ENCODE assay signal across 8 mouse cellular contexts in genomic region chr3:94364154-94364526, GRCm38 (mm10). TPM values are rescaled to one million over a fixed set of nuclear protein-coding genes. Genes with fewer than 3 reads are reported as not detected.
DNase-seq lines count a peak whose midpoint lies in the region; ATAC-seq and TF ChIP-seq lines count a peak whose summit lies in the region.

No protein-coding gene starts in this region.

- peak overlapping the region; percentile 82 for H3K4me2 ChIP-seq in midbrain, embryonic 11.5 days

- H3K36me3 ChIP-seq in kidney, adult 2 months (ENCODE audit: control insufficient read depth, insufficient read depth, low read length), result no peaks in the 10 kb centered on the region
- H3K36me3 ChIP-seq in hindbrain, embryonic 10.5 days, result no peaks in the 10 kb centered on the region
- no peaks in the 10 kb centered on the region for H3K36me3 ChIP-seq in midbrain, embryonic 11.5 days (ENCODE audit: control insufficient read depth, insufficient read depth, low read length)

- H3K9me3 ChIP-seq in hindbrain, embryonic 10.5 days, result no peaks in the 10 kb centered on the region
- H3K9me3 ChIP-seq in midbrain, embryonic 11.5 days (ENCODE audit: control insufficient read depth, low read length), result peaks cover 3% of the 10 kb centered on the region; the same call in 1 of the 2 replicates

- peak overlapping the region; percentile 86 for H3K9ac ChIP-seq in midbrain, embryonic 11.5 days (ENCODE audit: low read length)

- H3K4me1 ChIP-seq in kidney, adult 2 months (ENCODE audit: control insufficient read depth, insufficient read depth, low read length), result no peaks in the 10 kb centered on the region; the same call in 1 of the 2 replicates
- no peaks in the 10 kb centered on the region for H3K4me1 ChIP-seq in brown adipose tissue, adult 24 weeks (ENCODE audit: control insufficient read depth, insufficient read depth, insufficient read length, low read length)
- H3K4me1 ChIP-seq in hindbrain, embryonic 10.5 days (replicated peaks), result peaks cover 23% of the 10 kb centered on the region
- peaks cover 3% of the 10 kb centered on the region for H3K4me1 ChIP-seq in midbrain, embryonic 11.5 days (ENCODE audit: control insufficient read depth, insufficient read depth, low read length)

- ATAC-seq in midbrain, embryonic 11.5 days (ENCODE audit: low FRiP score), result peak; percentile 72

- TF ChIP-seq POLR2A in kidney, adult 2 months (IDR thresholded peaks at IDR 0.05; ENCODE audit: low read depth, low read length), result no peak

- 14% methylated on average over 23 of the region's 23 CpGs for WGBS in kidney, adult 2 months
- WGBS in hindbrain, embryonic 10.5 days, result 6% methylated on average over 23 of the region's 23 CpGs
- 4% methylated on average over 17 of the region's 23 CpGs for WGBS in midbrain, embryonic 11.5 days

- no peak for TF ChIP-seq CTCF in kidney, adult 2 months (conservative IDR thresholded peaks at IDR 0.05; ENCODE audit: insufficient read depth, insufficient read length, low read depth, low read length)

- H3K4me3 ChIP-seq in kidney, adult 2 months (ENCODE audit: insufficient read depth, low read depth, low read length), result peak overlapping the region; percentile 69
- H3K4me3 ChIP-seq in brown adipose tissue, adult 24 weeks (ENCODE audit: insufficient read depth, low read depth, low read length), result peak overlapping the region; percentile 55
- H3K4me3 ChIP-seq in hindbrain, embryonic 10.5 days, result peak overlapping the region; percentile 65
- H3K4me3 ChIP-seq in midbrain, embryonic 11.5 days (ENCODE audit: low read depth, low read length), result peak overlapping the region; percentile 55

- H3K27me3 ChIP-seq in kidney, adult 2 months (replicated peaks; ENCODE audit: control insufficient read depth, insufficient read depth, low read length), result no peaks in the 10 kb centered on the region
- H3K27me3 ChIP-seq in hindbrain, embryonic 10.5 days (ENCODE audit: insufficient read depth, poor library complexity, severe bottlenecking), result peaks cover 56% of the 10 kb centered on the region
- H3K27me3 ChIP-seq in midbrain, embryonic 11.5 days (ENCODE audit: control insufficient read depth, insufficient read depth, low read length), result peaks cover 29% of the 10 kb centered on the region

- H3K27ac ChIP-seq in kidney, adult 2 months (ENCODE audit: insufficient read depth, low read depth, low read length), result no peak overlapping the region
- H3K27ac ChIP-seq in brown adipose tissue, adult 24 weeks (replicated peaks; ENCODE audit: low read depth, low read length), result no peak overlapping the region
- peak overlapping the region; percentile 87 for H3K27ac ChIP-seq in hindbrain, embryonic 10.5 days
- no peak overlapping the region for H3K27ac ChIP-seq in midbrain, embryonic 11.5 days (ENCODE audit: low read depth, low read length)

- DNase-seq in kidney, adult 2 months, result no peak
- no peak for DNase-seq in kidney, postnatal 36 days
- DNase-seq in hindbrain, embryonic 10.5 days (ENCODE audit: low spot score), result no peak
- peak; percentile 94 for DNase-seq in midbrain, embryonic 11.5 days (ENCODE audit: low spot score, missing footprints)
- DNase-seq in adrenal gland, postnatal 10 days, result no peak
- DNase-seq in right cerebral cortex, adult 18-20 months, result no peak
- no peak for DNase-seq in kidney, postnatal 14 days

RNA-seq across cellular contexts. Expression of gene C2cd4d, which starts 1.9 kb away (rescaled TPM):
- 0.86 and 1.5 TPM in 2 replicates for polyA plus RNA-seq in kidney, adult 2 months (2012; rRNA removed)
- polyA plus RNA-seq in brown adipose tissue, adult 24 weeks (2012; ENCODE audit: insufficient read depth, insufficient read length, missing spikeins), result 0.88 TPM in 1 of 2 replicates, not detected in the other
- 0.32 and 1.2 TPM in 2 replicates for polyA plus RNA-seq in hindbrain, embryonic 10.5 days (2016; fragmentation: Nextera tagmentation; extraction: Ambion mirVana)
- polyA plus RNA-seq in midbrain, embryonic 11.5 days (2014; fragmentation: Nextera tagmentation; extraction: Ambion mirVana), result 0.87 and 1.4 TPM in 2 replicates
- under 1 TPM in 1 of 2 experiments, not detected in 1; 0.73 TPM for total RNA-seq in adrenal gland, postnatal 10 days (2021)

RNA-seq across cellular contexts. Expression of gene Rorc, which starts 8.5 kb away (rescaled TPM):
- polyA plus RNA-seq in kidney, adult 2 months (2012; rRNA removed), result 21.8 and 24.4 TPM in 2 replicates
- 40.2 and 47.9 TPM in 2 replicates for polyA plus RNA-seq in brown adipose tissue, adult 24 weeks (2012; ENCODE audit: insufficient read depth, insufficient read length, missing spikeins)
- polyA plus RNA-seq in hindbrain, embryonic 10.5 days (2016; fragmentation: Nextera tagmentation; extraction: Ambion mirVana), result 0.13 and 0.30 TPM in 2 replicates
- 0.10 and 0.14 TPM in 2 replicates for polyA plus RNA-seq in midbrain, embryonic 11.5 days (2014; fragmentation: Nextera tagmentation; extraction: Ambion mirVana)
- total RNA-seq in adrenal gland, postnatal 10 days (2021), result 10 to 100 TPM; 28.0 to 35.6 TPM

RNA-seq across cellular contexts. Expression of gene Them5, which starts 22.2 kb away (rescaled TPM):
- 0.06 and 0.07 TPM in 2 replicates for polyA plus RNA-seq in kidney, adult 2 months (2012; rRNA removed)
- polyA plus RNA-seq in brown adipose tissue, adult 24 weeks (2012; ENCODE audit: insufficient read depth, insufficient read length, missing spikeins), result not detected in 2 replicates
- not detected in 2 replicates for polyA plus RNA-seq in hindbrain, embryonic 10.5 days (2016; fragmentation: Nextera tagmentation; extraction: Ambion mirVana)
- 0.11 TPM in 1 of 2 replicates, not detected in the other for polyA plus RNA-seq in midbrain, embryonic 11.5 days (2014; fragmentation: Nextera tagmentation; extraction: Ambion mirVana)
- not detected for total RNA-seq in adrenal gland, postnatal 10 days (2021)

RNA-seq across cellular contexts. Expression of gene Lingo4, which starts 34.2 kb away (rescaled TPM):
- polyA plus RNA-seq in kidney, adult 2 months (2012; rRNA removed), result 0.14 and 0.20 TPM in 2 replicates
- polyA plus RNA-seq in brown adipose tissue, adult 24 weeks (2012; ENCODE audit: insufficient read depth, insufficient read length, missing spikeins), result 0.28 and 0.71 TPM in 2 replicates
- polyA plus RNA-seq in hindbrain, embryonic 10.5 days (2016; fragmentation: Nextera tagmentation; extraction: Ambion mirVana), result 0.66 and 1.2 TPM in 2 replicates
- polyA plus RNA-seq in midbrain, embryonic 11.5 days (2014; fragmentation: Nextera tagmentation; extraction: Ambion mirVana), result 0.17 and 0.37 TPM in 2 replicates
- total RNA-seq in adrenal gland, postnatal 10 days (2021), result 1 to 10 TPM in 1 of 2 experiments, under 1 TPM in 1; 0.99 to 1.0 TPM

RNA-seq across cellular contexts. Expression of gene Tdrkh, which starts 48.9 kb away (rescaled TPM):
- polyA plus RNA-seq in kidney, adult 2 months (2012; rRNA removed), result 0.75 and 0.90 TPM in 2 replicates
- 24.3 and 29.6 TPM in 2 replicates for polyA plus RNA-seq in brown adipose tissue, adult 24 weeks (2012; ENCODE audit: insufficient read depth, insufficient read length, missing spikeins)
- 39.6 and 46.1 TPM in 2 replicates for polyA plus RNA-seq in hindbrain, embryonic 10.5 days (2016; fragmentation: Nextera tagmentation; extraction: Ambion mirVana)
- 55.3 and 63.2 TPM in 2 replicates for polyA plus RNA-seq in midbrain, embryonic 11.5 days (2014; fragmentation: Nextera tagmentation; extraction: Ambion mirVana)
- total RNA-seq in adrenal gland, postnatal 10 days (2021), result 10 to 100 TPM in 1 of 2 experiments, 1 to 10 TPM in 1; 9.7 to 12.1 TPM

Comparison
In these comparisons a context has a peak if more than half of its experiments do, and no peak if none do; other contexts are left out.
1. RNA of gene Rorc, which starts 8.5 kb away (polyA plus RNA-seq): 40.2 to 47.9 TPM in brown adipose tissue, adult 24 weeks and 21.8 to 24.4 TPM in kidney, adult 2 months; 0.10 to 0.14 TPM in midbrain, embryonic 11.5 days and 0.13 to 0.30 TPM in hindbrain, embryonic 10.5 days; every median in the first group is over 10 times any median in the second.
2. Peak in every context shown above with its lines, with median percentiles within 50 percentile points of each other: H3K4me3 ChIP-seq.